Mouse (Mus musculus): ENCODE measurements around the gene Nhlrc2. TPM values are rescaled to one million over a fixed set of nuclear protein-coding genes. Genes with fewer than 3 reads are reported as not detected.
"Not testable (repeated sequence)": the region's sequence is repeated elsewhere in the genome, so short reads cannot be mapped to it uniquely, and the experiment has no call there.

Nhlrc2 gene
- 6.5 and 8.6 TPM in 2 replicates for polyA plus RNA-seq (2015; fragmentation: Nextera tagmentation; extraction: Ambion mirVana)

- peak within 1 kb of the TSS; percentile 96 for H3K4me3 ChIP-seq (replicated peaks)
- ATAC-seq (ENCODE audit: low FRiP score), result peak; percentile 88
- peak within 1 kb of the TSS; percentile 93 for H3K27ac ChIP-seq (replicated peaks)
- H3K9me3 ChIP-seq (replicated peaks), result no peaks in the 10 kb centered on the region
- H3K9ac ChIP-seq (replicated peaks), result peak within 1 kb of the TSS; percentile 92
- H3K27me3 ChIP-seq (replicated peaks), result no peaks in the 10 kb centered on the region
- under 1% methylated on average over 69 of the region's 69 CpGs for WGBS
- peaks cover 21% of the 10 kb centered on the region for H3K36me3 ChIP-seq
- peak within 1 kb of the TSS; percentile 87 for H3K4me2 ChIP-seq
- peaks cover 24% of the 10 kb centered on the region for H3K4me1 ChIP-seq
Measured at GRCm38 (mm10) chr19:56548230-56549032, at the start of gene Nhlrc2. Gene Nhlrc2, plus strand, starts transcription at chr19:56548261.

GRCm38 (mm10) chr19:56503069-56503468 lies 45.0 kb upstream of the Nhlrc2 start:
- H3K9ac ChIP-seq (replicated peaks); H3K27ac ChIP-seq (replicated peaks); H3K4me1 ChIP-seq; H3K27me3 ChIP-seq (replicated peaks); H3K4me3 ChIP-seq (replicated peaks); H3K4me2 ChIP-seq; ATAC-seq (ENCODE audit: low FRiP score); H3K36me3 ChIP-seq; H3K9me3 ChIP-seq (replicated peaks): not testable (repeated sequence)
- WGBS, result no CpG with 5 or more reads among the region's 5 CpGs

GRCm38 (mm10) chr19:56503525-56503924 lies 44.5 kb upstream of the Nhlrc2 start:
- not testable (repeated sequence) for H3K9ac ChIP-seq (replicated peaks); H3K4me2 ChIP-seq; H3K27ac ChIP-seq (replicated peaks); H3K36me3 ChIP-seq; H3K27me3 ChIP-seq (replicated peaks); H3K4me3 ChIP-seq (replicated peaks); ATAC-seq (ENCODE audit: low FRiP score); H3K4me1 ChIP-seq; H3K9me3 ChIP-seq (replicated peaks)
- WGBS, result no CpG with 5 or more reads among the region's 5 CpGs

- H3K4me1 ChIP-seq; H3K36me3 ChIP-seq; H3K9ac ChIP-seq (replicated peaks); H3K9me3 ChIP-seq (replicated peaks); H3K27me3 ChIP-seq (replicated peaks); H3K27ac ChIP-seq (replicated peaks); H3K4me2 ChIP-seq; ATAC-seq (ENCODE audit: low FRiP score); H3K4me3 ChIP-seq (replicated peaks): not testable (repeated sequence)
- WGBS, result no CpG with 5 or more reads among the region's 4 CpGs
Measured at GRCm38 (mm10) chr19:56511207-56511606, 36.9 kb upstream of the Nhlrc2 start.

- H3K4me1 ChIP-seq; H3K27ac ChIP-seq (replicated peaks); H3K4me2 ChIP-seq; ATAC-seq (ENCODE audit: low FRiP score); H3K9me3 ChIP-seq (replicated peaks); H3K9ac ChIP-seq (replicated peaks); H3K4me3 ChIP-seq (replicated peaks); H3K36me3 ChIP-seq; H3K27me3 ChIP-seq (replicated peaks): not testable (repeated sequence)
- no CpG with 5 or more reads among the region's 2 CpGs for WGBS
Measured at GRCm38 (mm10) chr19:56513527-56513926, 34.5 kb upstream of the Nhlrc2 start.

GRCm38 (mm10) chr19:56519408-56519807 lies 28.7 kb upstream of the Nhlrc2 start:
- H3K9ac ChIP-seq (replicated peaks); H3K4me2 ChIP-seq; ATAC-seq (ENCODE audit: low FRiP score); H3K27me3 ChIP-seq (replicated peaks); H3K4me3 ChIP-seq (replicated peaks); H3K36me3 ChIP-seq; H3K4me1 ChIP-seq; H3K9me3 ChIP-seq (replicated peaks); H3K27ac ChIP-seq (replicated peaks): not testable (repeated sequence)
- no CpG with 5 or more reads among the region's 7 CpGs for WGBS

GRCm38 (mm10) chr19:56530529-56530928 lies 17.5 kb upstream of the Nhlrc2 start:
- H3K27ac ChIP-seq (replicated peaks); H3K9ac ChIP-seq (replicated peaks); H3K36me3 ChIP-seq; H3K4me2 ChIP-seq; H3K9me3 ChIP-seq (replicated peaks); ATAC-seq (ENCODE audit: low FRiP score); H3K4me3 ChIP-seq (replicated peaks); H3K27me3 ChIP-seq (replicated peaks); H3K4me1 ChIP-seq: not testable (repeated sequence)
- no CpG with 5 or more reads among the region's 11 CpGs for WGBS

- no peak for ATAC-seq (ENCODE audit: low FRiP score)
Measured at GRCm38 (mm10) chr19:56531251-56531650, 16.8 kb upstream of the Nhlrc2 start.

DNA sequence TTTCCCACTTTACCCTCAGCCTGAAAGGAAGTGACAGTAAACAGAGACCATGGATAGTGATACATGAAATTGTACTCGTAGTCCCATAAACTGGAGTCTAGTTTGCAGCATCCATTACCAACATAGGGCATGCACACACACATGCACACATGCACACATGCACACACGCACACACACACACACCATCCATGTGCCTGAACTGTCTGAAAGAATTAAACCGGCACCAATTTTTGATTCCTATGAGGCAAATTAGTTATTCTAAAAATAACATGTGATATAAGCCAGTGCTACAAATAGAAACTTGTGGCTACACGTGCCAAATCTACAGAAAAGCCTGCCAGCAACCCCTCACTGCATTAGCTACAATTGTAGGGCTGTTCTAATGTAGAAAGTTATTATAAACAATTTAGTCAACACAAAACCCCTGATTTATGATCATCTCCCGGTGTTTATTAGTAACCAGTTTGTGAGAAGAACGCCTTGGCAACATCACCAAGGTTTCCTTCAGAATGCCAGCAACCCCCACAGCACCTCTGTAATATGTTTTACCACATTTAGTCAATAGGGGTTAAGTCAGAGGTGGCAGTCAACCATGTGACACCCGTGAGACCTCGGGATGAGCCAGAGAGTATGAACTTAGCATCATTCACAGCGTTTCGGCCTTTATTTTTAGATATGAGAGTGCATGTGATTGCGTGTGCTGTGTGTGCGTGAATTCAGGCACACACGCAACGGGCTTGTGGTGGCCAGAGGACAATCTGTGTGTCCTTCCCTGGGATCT lies 14.6 kb upstream of the Nhlrc2 start:
- WGBS, result 90% methylated on average over 14 of the region's 14 CpGs
- H3K27me3 ChIP-seq (replicated peaks), result no peaks in the 10 kb centered on the region
- H3K27ac ChIP-seq (replicated peaks), result no peak overlapping the region
- no peaks in the 10 kb centered on the region for H3K9me3 ChIP-seq (replicated peaks)
- ATAC-seq (ENCODE audit: low FRiP score), result no peak
- no peak overlapping the region for H3K4me2 ChIP-seq
- no peaks in the 10 kb centered on the region for H3K4me1 ChIP-seq
- H3K36me3 ChIP-seq, result peaks cover 19% of the 10 kb centered on the region
- H3K4me3 ChIP-seq (replicated peaks), result no peak overlapping the region
- no peak overlapping the region for H3K9ac ChIP-seq (replicated peaks)

More at GRCm38 (mm10) chr19:56531251-56531650, 16.8 kb upstream of the Nhlrc2 start:
- Histone ChIP-seq H3K9me3 (replicated peaks) (no peaks in the 10 kb centered on the region), H3K27me3 (replicated peaks) (no peaks in the 10 kb centered on the region), H3K4me2 (no peak overlapping the region), H3K27ac (replicated peaks) (no peak overlapping the region), H3K4me1 (no peaks in the 10 kb centered on the region), H3K4me3 (replicated peaks) (no peak overlapping the region), H3K36me3 (peaks cover 15% of the 10 kb centered on the region; the same call in 1 of the 2 replicates), H3K9ac (replicated peaks) (no peak overlapping the region)
- 93% methylated on average over 12 of the region's 12 CpGs for WGBS

- Histone ChIP-seq H3K4me3 (replicated peaks) (no peak overlapping the region), H3K9me3 (replicated peaks) (no peaks in the 10 kb centered on the region), H3K27me3 (replicated peaks) (no peaks in the 10 kb centered on the region), H3K36me3 (peaks cover 23% of the 10 kb centered on the region), H3K27ac (replicated peaks) (no peak overlapping the region), H3K9ac (replicated peaks) (no peak overlapping the region), H3K4me2 (no peak overlapping the region), H3K4me1 (no peaks in the 10 kb centered on the region)
- 84% methylated on average over 3 of the region's 3 CpGs for WGBS
- no peak for ATAC-seq (ENCODE audit: low FRiP score)
Measured at GRCm38 (mm10) chr19:56534337-56534736, 13.7 kb upstream of the Nhlrc2 start.

DNA sequence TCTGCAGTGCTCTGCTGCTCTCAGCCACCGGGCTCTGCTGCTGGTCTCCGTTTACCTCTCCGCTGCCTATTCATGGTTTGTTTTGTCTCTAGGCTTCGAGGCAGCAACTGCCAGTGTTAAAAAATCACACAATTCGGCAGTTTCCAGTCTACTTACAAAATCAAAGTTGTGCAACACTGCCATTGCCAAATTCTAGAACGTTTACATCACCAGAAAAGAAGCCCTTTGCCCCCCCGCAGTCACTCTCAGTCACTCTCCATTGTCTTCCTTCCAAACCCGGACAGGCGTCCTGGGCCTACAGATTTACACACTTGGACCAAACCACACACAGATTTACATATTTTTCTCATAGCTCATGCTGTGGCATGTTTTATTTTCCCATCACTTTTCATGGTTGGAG lies 13.0 kb upstream of the Nhlrc2 start:
- H3K4me2 ChIP-seq, result no peak overlapping the region
- no peaks in the 10 kb centered on the region for H3K27me3 ChIP-seq (replicated peaks)
- WGBS, result 59% methylated on average over 9 of the region's 9 CpGs
- ATAC-seq (ENCODE audit: low FRiP score), result no peak
- peaks cover 24% of the 10 kb centered on the region for H3K36me3 ChIP-seq
- H3K4me3 ChIP-seq (replicated peaks), result no peak overlapping the region
- H3K4me1 ChIP-seq, result no peaks in the 10 kb centered on the region
- H3K9me3 ChIP-seq (replicated peaks), result no peaks in the 10 kb centered on the region
- no peak overlapping the region for H3K27ac ChIP-seq (replicated peaks)
- no peak overlapping the region for H3K9ac ChIP-seq (replicated peaks)

DNA sequence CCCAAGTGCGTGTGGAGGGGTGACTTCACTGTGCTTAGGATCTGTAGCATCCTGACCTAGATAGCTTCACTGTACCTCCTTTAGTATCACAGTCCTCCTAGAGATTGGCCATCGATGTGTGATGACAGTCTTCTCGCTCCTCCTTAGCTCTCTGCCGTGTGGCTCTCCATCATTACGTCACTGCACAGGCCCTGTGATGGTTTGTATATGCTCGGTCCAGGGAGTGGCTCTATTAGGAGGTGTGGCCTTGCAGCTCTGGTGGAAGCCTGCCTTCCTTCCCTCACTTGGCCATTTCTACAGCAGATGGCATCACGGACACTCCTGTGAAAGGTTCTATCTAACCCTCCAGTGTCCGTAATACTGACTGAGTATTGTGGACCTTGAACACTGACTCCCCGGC lies 12.3 kb upstream of the Nhlrc2 start:
- no peaks in the 10 kb centered on the region for H3K27me3 ChIP-seq (replicated peaks)
- no peaks in the 10 kb centered on the region for H3K4me1 ChIP-seq
- ATAC-seq (ENCODE audit: low FRiP score), result no peak
- H3K36me3 ChIP-seq, result peaks cover 27% of the 10 kb centered on the region
- no peak overlapping the region for H3K4me3 ChIP-seq (replicated peaks)
- H3K4me2 ChIP-seq, result no peak overlapping the region
- no peaks in the 10 kb centered on the region for H3K9me3 ChIP-seq (replicated peaks)
- H3K27ac ChIP-seq (replicated peaks), result no peak overlapping the region
- 90% methylated on average over 9 of the region's 9 CpGs for WGBS
- H3K9ac ChIP-seq (replicated peaks), result no peak overlapping the region

Measured in neural tube, embryonic 15.5 days (tissue).